Mouse (Mus musculus): ENCODE results near the gene Mrpl54. TPM values are rescaled to one million over a fixed set of nuclear protein-coding genes. Genes with fewer than 3 reads are reported as not detected.

Mrpl54 gene
- polyA plus RNA-seq, 1 experiment, result not detected

DNA sequence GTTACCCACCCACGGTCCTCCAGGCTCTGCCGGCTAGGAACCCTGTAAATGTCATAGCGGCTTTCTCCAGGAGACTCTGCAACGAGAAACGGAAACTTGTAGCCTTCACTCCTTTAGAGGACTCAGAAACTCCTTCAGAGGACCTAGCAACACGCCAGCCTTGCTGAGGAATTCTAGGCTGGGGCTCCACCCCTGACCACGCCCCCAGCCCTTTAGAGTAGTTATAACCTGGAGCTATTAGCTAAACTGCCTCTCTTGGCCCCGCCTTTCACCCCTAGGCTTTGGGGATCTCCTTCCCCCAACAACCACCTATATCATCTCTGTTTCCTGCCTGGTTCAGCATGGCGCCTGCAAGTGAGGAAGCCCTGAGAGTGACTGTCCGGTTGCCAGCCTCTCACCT lies 12.8 kb upstream of the Mrpl54 start:
- 48% methylated on average over 10 of the region's 10 CpGs for WGBS
- H3K4me3 ChIP-seq (ENCODE audit: insufficient read depth, low read depth, low read length), result no peak overlapping the region
- H3K4me1 ChIP-seq (ENCODE audit: control insufficient read depth, insufficient read depth, low read length), result no peaks in the 10 kb centered on the region
- TF ChIP-seq POLR2A (IDR thresholded peaks at IDR 0.05; ENCODE audit: insufficient read depth, low read depth, low read length) (no peak), CTCF (IDR thresholded peaks at IDR 0.05; ENCODE audit: insufficient read depth, low read depth, low read length) (no peak)
- H3K27ac ChIP-seq (ENCODE audit: insufficient read depth, low read depth, low read length), result no peak overlapping the region

DNA sequence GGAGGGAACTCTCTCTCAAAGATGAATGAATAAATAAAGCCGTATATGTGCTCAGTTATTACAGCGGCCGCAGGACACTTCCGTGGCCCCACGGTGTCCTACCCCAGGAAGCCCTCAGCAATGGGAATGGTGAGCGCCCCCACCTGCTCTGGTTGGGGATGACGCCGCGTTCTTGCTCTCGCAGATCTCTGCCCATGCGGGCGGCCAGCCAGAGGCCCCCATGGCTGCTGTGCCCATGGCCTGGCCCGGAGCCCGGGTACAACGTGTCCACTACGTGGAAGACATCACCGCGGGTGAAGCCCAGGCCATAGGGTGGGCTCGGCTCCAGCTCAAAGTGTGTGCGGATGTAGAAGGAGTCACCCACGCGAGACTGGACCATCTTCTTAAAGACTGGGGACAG lies 10.9 kb upstream of the Mrpl54 start:
- 78% methylated on average over 22 of the region's 22 CpGs for WGBS
- no peak overlapping the region for H3K27ac ChIP-seq (ENCODE audit: insufficient read depth, low read depth, low read length)
- no peak overlapping the region for H3K4me3 ChIP-seq (ENCODE audit: insufficient read depth, low read depth, low read length)
- no peak for TF ChIP-seq CTCF (IDR thresholded peaks at IDR 0.05; ENCODE audit: insufficient read depth, low read depth, low read length)
- no peak for TF ChIP-seq POLR2A (IDR thresholded peaks at IDR 0.05; ENCODE audit: insufficient read depth, low read depth, low read length)
- H3K4me1 ChIP-seq (ENCODE audit: control insufficient read depth, insufficient read depth, low read length), result no peaks in the 10 kb centered on the region

DNA sequence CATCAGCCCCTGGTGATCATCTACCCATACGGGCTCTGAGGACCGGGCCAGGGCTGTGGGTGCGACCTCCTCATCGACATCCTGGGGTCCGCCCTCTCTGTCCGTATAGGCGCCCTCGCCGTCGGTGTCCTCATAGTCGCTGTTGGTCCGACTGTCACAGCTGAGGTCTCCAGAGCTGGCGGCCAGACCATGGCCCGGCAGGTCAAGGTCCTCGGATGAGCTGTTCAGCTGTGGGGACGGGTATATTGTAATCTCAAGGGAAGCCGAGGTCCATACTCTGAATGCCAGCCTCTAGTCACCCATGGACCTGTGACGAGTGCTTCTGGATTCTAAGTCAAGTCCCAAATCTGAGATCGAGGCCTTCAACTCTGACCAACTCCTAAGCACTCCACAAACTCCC lies 7.1 kb upstream of the Mrpl54 start:
- TF ChIP-seq POLR2A (IDR thresholded peaks at IDR 0.05; ENCODE audit: insufficient read depth, low read depth, low read length), result no peak
- TF ChIP-seq CTCF (IDR thresholded peaks at IDR 0.05; ENCODE audit: insufficient read depth, low read depth, low read length), result no peak
- Histone ChIP-seq H3K27ac (ENCODE audit: insufficient read depth, low read depth, low read length) (no peak overlapping the region), H3K4me1 (ENCODE audit: control insufficient read depth, insufficient read depth, low read length) (peaks cover 6% of the 10 kb centered on the region), H3K4me3 (ENCODE audit: insufficient read depth, low read depth, low read length) (no peak overlapping the region)
- WGBS, result 93% methylated on average over 19 of the region's 19 CpGs

DNA sequence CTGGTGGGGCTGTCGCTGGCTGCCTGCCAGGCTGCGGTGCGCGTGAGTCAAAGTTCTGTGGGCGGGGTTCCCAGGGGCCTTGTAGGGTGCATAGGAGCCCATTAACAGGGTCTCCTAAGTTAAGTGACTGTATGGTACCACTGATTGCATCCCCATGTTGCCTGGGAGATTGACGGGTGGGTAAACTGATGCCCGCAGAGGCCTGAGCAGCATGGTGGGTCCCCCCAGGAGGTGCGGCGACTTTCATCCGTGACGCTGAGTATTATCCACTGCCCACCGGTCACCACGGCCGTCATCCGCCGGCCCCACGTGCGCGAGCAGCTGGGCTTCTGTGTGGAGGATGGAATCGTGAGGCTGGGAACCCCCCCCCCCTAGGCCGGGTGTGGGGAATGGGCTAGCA lies 5.6 kb upstream of the Mrpl54 start:
- Histone ChIP-seq H3K27ac (ENCODE audit: insufficient read depth, low read depth, low read length) (no peak overlapping the region), H3K4me1 (ENCODE audit: control insufficient read depth, insufficient read depth, low read length) (peaks cover 14% of the 10 kb centered on the region), H3K4me3 (ENCODE audit: insufficient read depth, low read depth, low read length) (no peak overlapping the region)
- TF ChIP-seq POLR2A (IDR thresholded peaks at IDR 0.05; ENCODE audit: insufficient read depth, low read depth, low read length) (no peak), CTCF (IDR thresholded peaks at IDR 0.05; ENCODE audit: insufficient read depth, low read depth, low read length) (no peak)
- WGBS, result 91% methylated on average over 21 of the region's 21 CpGs

DNA sequence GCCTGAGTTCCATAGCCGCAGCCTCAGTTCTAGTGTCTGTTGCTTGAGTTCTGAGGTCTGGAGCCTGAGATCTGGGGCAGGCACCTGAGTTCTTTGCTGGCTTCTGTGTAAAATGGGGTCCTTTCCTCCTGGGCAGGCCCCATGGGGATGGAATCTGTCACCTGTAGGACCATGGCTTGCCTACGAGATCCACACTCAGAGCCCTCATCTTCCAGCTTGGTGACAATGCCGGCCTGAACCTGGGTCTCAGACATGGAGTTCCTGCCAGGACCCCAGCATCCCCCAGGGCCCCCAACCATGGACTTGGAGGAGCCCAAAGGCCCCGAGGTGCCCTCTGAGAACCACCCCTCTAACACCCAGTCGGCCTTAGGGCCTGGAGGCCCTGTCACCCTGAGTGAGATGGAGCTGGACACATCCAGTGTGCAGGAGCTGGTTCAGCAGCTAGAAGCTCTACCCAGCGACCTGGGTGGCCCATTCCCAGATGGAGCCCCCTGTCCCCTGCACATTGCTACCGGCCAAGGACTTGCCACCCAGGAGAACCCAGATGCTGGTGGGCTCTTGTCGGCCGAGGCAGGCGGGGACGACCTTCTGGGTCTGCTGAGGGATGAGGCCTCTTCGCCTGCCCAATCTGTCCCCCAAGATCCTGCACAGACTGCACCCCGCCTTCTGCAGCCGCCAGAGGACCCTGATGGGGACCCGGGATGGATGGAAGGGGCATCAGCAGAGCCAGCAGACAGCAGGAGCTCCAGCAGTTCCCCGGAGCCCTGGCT lies 2.1 kb upstream of the Mrpl54 start:
- TF ChIP-seq POLR2A (IDR thresholded peaks at IDR 0.05; ENCODE audit: insufficient read depth, low read depth, low read length), result no peak
- Histone ChIP-seq H3K4me3 (ENCODE audit: insufficient read depth, low read depth, low read length) (peak overlapping the region; percentile 76), H3K4me1 (ENCODE audit: control insufficient read depth, insufficient read depth, low read length) (peaks cover 20% of the 10 kb centered on the region), H3K27ac (ENCODE audit: insufficient read depth, low read depth, low read length) (no peak overlapping the region)
- WGBS, result 73% methylated on average over 16 of the region's 16 CpGs

DNA sequence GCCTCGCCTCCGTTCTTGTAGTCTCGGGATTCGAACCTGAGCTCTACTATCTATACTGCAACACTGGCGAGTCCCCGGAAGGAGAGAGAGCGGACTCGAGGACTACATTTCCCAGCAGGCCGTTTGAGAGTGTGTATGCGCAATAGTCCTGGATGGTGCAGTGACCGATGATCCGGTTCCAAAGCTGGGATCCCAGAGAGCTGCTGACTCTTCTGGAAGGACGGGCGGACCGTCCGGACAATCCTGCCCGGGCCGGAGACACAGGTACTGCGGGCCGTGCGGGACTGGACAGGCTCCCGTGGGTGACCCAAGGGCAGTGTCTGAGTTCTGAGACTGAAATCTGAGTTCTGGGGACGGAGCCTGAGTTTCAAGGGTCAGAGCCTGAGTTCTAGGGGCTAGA lies 1.3 kb upstream of the Mrpl54 start:
- 2% methylated on average over 23 of the region's 23 CpGs for WGBS
- TF ChIP-seq POLR2A (IDR thresholded peaks at IDR 0.05; ENCODE audit: insufficient read depth, low read depth, low read length) (peak; percentile 47; the same call in 1 of the 2 replicates), CTCF (IDR thresholded peaks at IDR 0.05; ENCODE audit: insufficient read depth, low read depth, low read length) (no peak)
- Histone ChIP-seq H3K27ac (ENCODE audit: insufficient read depth, low read depth, low read length) (no peak overlapping the region), H3K4me1 (ENCODE audit: control insufficient read depth, insufficient read depth, low read length) (peaks cover 20% of the 10 kb centered on the region), H3K4me3 (ENCODE audit: insufficient read depth, low read depth, low read length) (peak overlapping the region; percentile 76)

DNA sequence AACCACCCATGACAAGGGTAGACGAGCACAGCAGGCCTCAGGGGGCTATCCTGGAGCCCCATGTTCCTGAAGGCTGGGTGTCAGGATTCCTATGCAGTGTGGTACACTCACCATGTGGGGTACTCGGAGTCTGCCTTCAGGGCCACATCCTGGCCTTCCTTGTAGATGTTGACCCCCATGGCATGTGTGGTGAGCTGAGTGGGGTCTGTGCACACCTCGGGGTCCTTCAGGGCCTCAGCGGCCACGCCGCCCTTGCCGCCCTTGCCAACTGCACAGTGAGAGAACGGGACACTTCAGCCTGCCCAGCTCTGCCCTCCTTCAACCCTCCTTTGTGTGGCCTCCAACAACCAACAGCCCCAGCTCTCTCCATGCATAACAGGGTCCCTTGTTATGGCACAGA lies 1.2 kb downstream of the Mrpl54 start:
- Histone ChIP-seq H3K27ac (ENCODE audit: insufficient read depth, low read depth, low read length) (no peak overlapping the region), H3K4me1 (ENCODE audit: control insufficient read depth, insufficient read depth, low read length) (peaks cover 20% of the 10 kb centered on the region), H3K4me3 (ENCODE audit: insufficient read depth, low read depth, low read length) (no peak overlapping the region)
- TF ChIP-seq CTCF (IDR thresholded peaks at IDR 0.05; ENCODE audit: insufficient read depth, low read depth, low read length) (no peak), POLR2A (IDR thresholded peaks at IDR 0.05; ENCODE audit: insufficient read depth, low read depth, low read length) (no peak)
- WGBS, result 94% methylated on average over 8 of the region's 8 CpGs

DNA sequence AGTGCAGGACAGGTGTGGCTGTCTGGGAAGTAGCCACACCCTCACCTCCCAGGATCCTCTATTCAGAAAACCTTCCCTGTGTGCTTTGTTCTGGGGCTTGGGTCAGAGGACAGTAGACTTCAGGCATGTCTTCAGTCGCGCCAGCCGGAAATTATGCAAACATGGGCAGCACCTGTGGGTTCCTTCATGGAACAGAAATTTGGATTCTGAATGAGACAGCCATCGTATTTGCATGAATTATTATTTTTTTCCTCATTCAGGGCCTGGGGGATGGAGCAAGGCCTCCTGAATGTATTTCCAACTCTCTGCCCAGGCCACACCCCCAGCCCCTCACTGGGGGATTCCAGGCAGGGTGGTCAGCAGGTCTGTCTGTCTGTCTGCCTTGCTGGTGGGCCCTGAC lies 5.7 kb downstream of the Mrpl54 start:
- H3K4me3 ChIP-seq (ENCODE audit: insufficient read depth, low read depth, low read length), result no peak overlapping the region
- TF ChIP-seq CTCF (IDR thresholded peaks at IDR 0.05; ENCODE audit: insufficient read depth, low read depth, low read length) (no peak), POLR2A (IDR thresholded peaks at IDR 0.05; ENCODE audit: insufficient read depth, low read depth, low read length) (no peak)
- 86% methylated on average over 4 of the region's 4 CpGs for WGBS
- peaks cover 36% of the 10 kb centered on the region for H3K4me1 ChIP-seq (ENCODE audit: control insufficient read depth, insufficient read depth, low read length)
- no peak overlapping the region for H3K27ac ChIP-seq (ENCODE audit: insufficient read depth, low read depth, low read length)

DNA sequence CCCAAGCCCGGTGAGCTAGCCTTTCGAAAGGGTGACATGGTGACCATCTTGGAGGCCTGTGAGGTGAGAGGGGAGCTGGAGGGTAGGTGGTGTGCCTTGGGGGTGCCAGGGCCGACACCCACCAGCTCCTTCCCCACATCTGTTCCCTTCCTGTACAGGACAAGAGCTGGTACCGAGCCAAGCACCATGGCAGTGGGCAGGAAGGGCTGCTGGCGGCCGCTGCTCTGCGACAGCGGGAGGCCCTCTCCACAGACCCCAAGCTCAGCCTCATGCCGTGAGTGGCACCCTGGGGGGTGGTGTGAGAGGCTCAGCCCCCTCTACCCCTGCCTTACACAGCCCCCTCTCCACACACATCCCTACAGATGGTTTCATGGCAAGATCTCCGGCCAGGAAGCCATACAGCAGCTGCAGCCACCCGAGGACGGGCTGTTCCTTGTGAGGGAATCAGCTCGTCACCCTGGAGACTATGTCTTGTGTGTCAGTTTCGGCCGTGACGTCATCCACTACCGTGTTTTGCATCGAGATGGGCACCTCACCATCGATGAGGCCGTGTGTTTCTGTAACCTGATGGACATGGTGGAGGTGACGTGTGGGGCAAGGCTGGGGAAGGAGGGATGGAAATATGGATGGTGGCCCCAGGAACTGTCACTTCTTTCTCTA lies 7.4 kb downstream of the Mrpl54 start:
- WGBS, result 40% methylated on average over 21 of the region's 21 CpGs
- Histone ChIP-seq H3K27ac (ENCODE audit: insufficient read depth, low read depth, low read length) (no peak overlapping the region), H3K4me1 (ENCODE audit: control insufficient read depth, insufficient read depth, low read length) (peaks cover 34% of the 10 kb centered on the region), H3K4me3 (ENCODE audit: insufficient read depth, low read depth, low read length) (no peak overlapping the region)
- TF ChIP-seq POLR2A (IDR thresholded peaks at IDR 0.05; ENCODE audit: insufficient read depth, low read depth, low read length) (no peak), CTCF (IDR thresholded peaks at IDR 0.05; ENCODE audit: insufficient read depth, low read depth, low read length) (no peak)

All from olfactory bulb, adult 2 months (tissue).